Mouse (Mus musculus): ENCODE measurements around the gene Prtn3.

GRCm38 (mm10) chr10:79874290-79874862 lies at the start of gene Prtn3, which contains the start of gene Plppr3:
- no peak for TF ChIP-seq POLR2AphosphoS2 (IDR thresholded peaks at IDR 0.05; ENCODE audit: insufficient read length, low read depth)
- no peak for TF ChIP-seq MYOD1 (IDR thresholded peaks at IDR 0.05; ENCODE audit: control insufficient read depth in 1 of 3, insufficient read length in 2 of 3, low read depth in 2 of 3)
- no peak for TF ChIP-seq POLR2A (IDR thresholded peaks at IDR 0.05; ENCODE audit: insufficient read length, low read depth)
- TF ChIP-seq MYOG (IDR thresholded peaks at IDR 0.05; ENCODE audit: control insufficient read depth in 1 of 3, insufficient read depth in 1 of 3, insufficient read length in 2 of 3, low read depth in 2 of 3) = no peak
- TF ChIP-seq TCF12 (IDR thresholded peaks at IDR 0.05; ENCODE audit: insufficient read depth, poor library complexity, severe bottlenecking) = no peak
- TF ChIP-seq USF1 (IDR thresholded peaks at IDR 0.05; ENCODE audit: low read depth) = no peak
- TF ChIP-seq MAX (IDR thresholded peaks at IDR 0.05; ENCODE audit: low read depth) = no peak
- TF ChIP-seq CEBPB (IDR thresholded peaks at IDR 0.05; ENCODE audit: insufficient read depth, poor library complexity, severe bottlenecking) = no peak
- no peak for TF ChIP-seq E2F4 (IDR thresholded peaks at IDR 0.05; ENCODE audit: insufficient read depth)
- TF ChIP-seq SRF (IDR thresholded peaks at IDR 0.05; ENCODE audit: control insufficient read depth, insufficient read length, low read depth) = no peak
- no peak for TF ChIP-seq TCF3 (IDR thresholded peaks at IDR 0.05; ENCODE audit: insufficient read length, low read depth)

Measured in myocyte (in vitro differentiated cells).